Mouse (Mus musculus): ENCODE measurements at regions not wholly inside any gene's neighbourhood (a gene's known extent, or its start where the extent isn't known, plus 50 kb on each side); places are given as distances from the start of the nearest gene placed in this dataset.

GRCm38 (mm10) chr15:88058071-88058470 lies 514.0 kb downstream of the Fam19a5 start:
- ATAC-seq (ENCODE audit: insufficient read depth, low FRiP score, low TSS enrichment): no peak
- Histone ChIP-seq H3K4me1 (ENCODE audit: control insufficient read depth, insufficient read depth, low read length) (no peaks in the 10 kb centered on the region), H3K4me2 (ENCODE audit: low read depth) (no peak overlapping the region), H3K36me3 (ENCODE audit: control insufficient read depth, insufficient read depth, low read length) (no peaks in the 10 kb centered on the region), H3K27ac (ENCODE audit: low read depth, low read length) (no peak overlapping the region), H3K9ac (ENCODE audit: low read length) (no peak overlapping the region), H3K27me3 (ENCODE audit: control insufficient read depth, insufficient read depth, low read length) (no peaks in the 10 kb centered on the region), H3K4me3 (ENCODE audit: low read depth, low read length) (no peak overlapping the region), H3K9me3 (ENCODE audit: control insufficient read depth, low read length) (no peaks in the 10 kb centered on the region)
- WGBS: 71% methylated on average over 4 of the region's 4 CpGs
- DNase-seq (ENCODE audit: low spot score): no peak

- ATAC-seq (ENCODE audit: insufficient read depth, low FRiP score, low TSS enrichment): no peak
- H3K27me3 ChIP-seq (ENCODE audit: control insufficient read depth, insufficient read depth, low read length): no peaks in the 10 kb centered on the region
- H3K9ac ChIP-seq (ENCODE audit: low read length): no peak overlapping the region
- H3K4me3 ChIP-seq (ENCODE audit: low read depth, low read length): no peak overlapping the region
- DNase-seq (ENCODE audit: low spot score): no peak
- H3K27ac ChIP-seq (ENCODE audit: low read depth, low read length): no peak overlapping the region
- no peaks in the 10 kb centered on the region for H3K4me1 ChIP-seq (ENCODE audit: control insufficient read depth, insufficient read depth, low read length)
- H3K9me3 ChIP-seq (ENCODE audit: control insufficient read depth, low read length): no peaks in the 10 kb centered on the region
- no peak overlapping the region for H3K4me2 ChIP-seq (ENCODE audit: low read depth)
- no peaks in the 10 kb centered on the region for H3K36me3 ChIP-seq (ENCODE audit: control insufficient read depth, insufficient read depth, low read length)
- WGBS: 89% methylated on average over 4 of the region's 4 CpGs
Observed at GRCm38 (mm10) chr15:88060935-88061334, 516.8 kb downstream of the Fam19a5 start.

- no peaks in the 10 kb centered on the region for H3K4me1 ChIP-seq (ENCODE audit: control insufficient read depth, insufficient read depth, low read length)
- DNase-seq (ENCODE audit: low spot score) (no peak), ATAC-seq (ENCODE audit: insufficient read depth, low FRiP score, low TSS enrichment) (no peak)
- no peak overlapping the region for H3K4me2 ChIP-seq (ENCODE audit: low read depth)
- H3K27ac ChIP-seq (ENCODE audit: low read depth, low read length): no peak overlapping the region
- no peaks in the 10 kb centered on the region for H3K36me3 ChIP-seq (ENCODE audit: control insufficient read depth, insufficient read depth, low read length)
- H3K4me3 ChIP-seq (ENCODE audit: low read depth, low read length): no peak overlapping the region
- H3K9ac ChIP-seq (ENCODE audit: low read length): no peak overlapping the region
- no peaks in the 10 kb centered on the region for H3K9me3 ChIP-seq (ENCODE audit: control insufficient read depth, low read length)
- H3K27me3 ChIP-seq (ENCODE audit: control insufficient read depth, insufficient read depth, low read length): no peaks in the 10 kb centered on the region
- 76% methylated on average over 5 of the region's 5 CpGs for WGBS
Observed at GRCm38 (mm10) chr15:88063041-88063440, 518.9 kb downstream of the Fam19a5 start.

GRCm38 (mm10) chr15:88068476-88068875 lies 524.4 kb downstream of the Fam19a5 start:
- Histone ChIP-seq H3K36me3 (ENCODE audit: control insufficient read depth, insufficient read depth, low read length) (no peaks in the 10 kb centered on the region), H3K4me2 (ENCODE audit: low read depth) (no peak overlapping the region), H3K4me3 (ENCODE audit: low read depth, low read length) (no peak overlapping the region), H3K9me3 (ENCODE audit: control insufficient read depth, low read length) (no peaks in the 10 kb centered on the region), H3K4me1 (ENCODE audit: control insufficient read depth, insufficient read depth, low read length) (no peaks in the 10 kb centered on the region), H3K27me3 (ENCODE audit: control insufficient read depth, insufficient read depth, low read length) (no peaks in the 10 kb centered on the region), H3K9ac (ENCODE audit: low read length) (no peak overlapping the region), H3K27ac (ENCODE audit: low read depth, low read length) (no peak overlapping the region)
- DNase-seq (ENCODE audit: low spot score) (no peak), ATAC-seq (ENCODE audit: insufficient read depth, low FRiP score, low TSS enrichment) (no peak)
- WGBS: 77% methylated on average over 3 of the region's 3 CpGs

GRCm38 (mm10) chr15:88072676-88073075 lies 527.4 kb upstream of the Zdhhc25 start:
- Histone ChIP-seq H3K4me2 (ENCODE audit: low read depth) (no peak overlapping the region), H3K27me3 (ENCODE audit: control insufficient read depth, insufficient read depth, low read length) (no peaks in the 10 kb centered on the region), H3K36me3 (ENCODE audit: control insufficient read depth, insufficient read depth, low read length) (no peaks in the 10 kb centered on the region), H3K27ac (ENCODE audit: low read depth, low read length) (no peak overlapping the region), H3K4me1 (ENCODE audit: control insufficient read depth, insufficient read depth, low read length) (no peaks in the 10 kb centered on the region), H3K9me3 (ENCODE audit: control insufficient read depth, low read length) (no peaks in the 10 kb centered on the region), H3K9ac (ENCODE audit: low read length) (no peak overlapping the region), H3K4me3 (ENCODE audit: low read depth, low read length) (no peak overlapping the region)
- DNase-seq (ENCODE audit: low spot score) (no peak), ATAC-seq (ENCODE audit: insufficient read depth, low FRiP score, low TSS enrichment) (no peak)
- WGBS: 26% methylated on average over 1 of the region's 1 CpGs

- Histone ChIP-seq H3K27ac (ENCODE audit: low read depth, low read length) (no peak overlapping the region), H3K9ac (ENCODE audit: low read length) (no peak overlapping the region), H3K36me3 (ENCODE audit: control insufficient read depth, insufficient read depth, low read length) (no peaks in the 10 kb centered on the region), H3K4me1 (ENCODE audit: control insufficient read depth, insufficient read depth, low read length) (no peaks in the 10 kb centered on the region), H3K4me2 (ENCODE audit: low read depth) (no peak overlapping the region), H3K4me3 (ENCODE audit: low read depth, low read length) (no peak overlapping the region), H3K9me3 (ENCODE audit: control insufficient read depth, low read length) (no peaks in the 10 kb centered on the region), H3K27me3 (ENCODE audit: control insufficient read depth, insufficient read depth, low read length) (no peaks in the 10 kb centered on the region)
- DNase-seq (ENCODE audit: low spot score) (no peak), ATAC-seq (ENCODE audit: insufficient read depth, low FRiP score, low TSS enrichment) (no peak)
- 66% methylated on average over 5 of the region's 5 CpGs for WGBS
Observed at GRCm38 (mm10) chr15:88083911-88084310, 516.2 kb upstream of the Zdhhc25 start.

- Histone ChIP-seq H3K27me3 (ENCODE audit: control insufficient read depth, insufficient read depth, low read length) (no peaks in the 10 kb centered on the region), H3K27ac (ENCODE audit: low read depth, low read length) (no peak overlapping the region), H3K4me2 (ENCODE audit: low read depth) (no peak overlapping the region), H3K9ac (ENCODE audit: low read length) (no peak overlapping the region), H3K9me3 (ENCODE audit: control insufficient read depth, low read length) (no peaks in the 10 kb centered on the region), H3K36me3 (ENCODE audit: control insufficient read depth, insufficient read depth, low read length) (no peaks in the 10 kb centered on the region), H3K4me1 (ENCODE audit: control insufficient read depth, insufficient read depth, low read length) (no peaks in the 10 kb centered on the region), H3K4me3 (ENCODE audit: low read depth, low read length) (no peak overlapping the region)
- ATAC-seq (ENCODE audit: insufficient read depth, low FRiP score, low TSS enrichment): no peak
- WGBS: 69% methylated on average over 3 of the region's 3 CpGs
- no peak for DNase-seq (ENCODE audit: low spot score)
Observed at GRCm38 (mm10) chr15:88085631-88086030, 514.5 kb upstream of the Zdhhc25 start.

GRCm38 (mm10) chr15:88089486-88089885 lies 510.6 kb upstream of the Zdhhc25 start:
- Histone ChIP-seq H3K4me2 (ENCODE audit: low read depth) (no peak overlapping the region), H3K36me3 (ENCODE audit: control insufficient read depth, insufficient read depth, low read length) (no peaks in the 10 kb centered on the region), H3K27ac (ENCODE audit: low read depth, low read length) (no peak overlapping the region), H3K9me3 (ENCODE audit: control insufficient read depth, low read length) (0 out of 2 replicates have a peak, but pooled peaks cover 3% of the 10 kb centered on the region), H3K9ac (ENCODE audit: low read length) (no peak overlapping the region), H3K27me3 (ENCODE audit: control insufficient read depth, insufficient read depth, low read length) (no peaks in the 10 kb centered on the region), H3K4me1 (ENCODE audit: control insufficient read depth, insufficient read depth, low read length) (no peaks in the 10 kb centered on the region), H3K4me3 (ENCODE audit: low read depth, low read length) (no peak overlapping the region)
- no peak for DNase-seq (ENCODE audit: low spot score)
- 39% methylated on average over 4 of the region's 4 CpGs for WGBS
- ATAC-seq (ENCODE audit: insufficient read depth, low FRiP score, low TSS enrichment): no peak

GRCm38 (mm10) chr15:88091390-88091789 lies 508.7 kb upstream of the Zdhhc25 start:
- Histone ChIP-seq H3K4me3 (ENCODE audit: low read depth, low read length) (no peak overlapping the region), H3K4me2 (ENCODE audit: low read depth) (no peak overlapping the region), H3K9me3 (ENCODE audit: control insufficient read depth, low read length) (0 out of 2 replicates have a peak, but pooled peaks cover 3% of the 10 kb centered on the region), H3K9ac (ENCODE audit: low read length) (no peak overlapping the region), H3K27ac (ENCODE audit: low read depth, low read length) (no peak overlapping the region), H3K4me1 (ENCODE audit: control insufficient read depth, insufficient read depth, low read length) (no peaks in the 10 kb centered on the region), H3K36me3 (ENCODE audit: control insufficient read depth, insufficient read depth, low read length) (no peaks in the 10 kb centered on the region), H3K27me3 (ENCODE audit: control insufficient read depth, insufficient read depth, low read length) (no peaks in the 10 kb centered on the region)
- ATAC-seq (ENCODE audit: insufficient read depth, low FRiP score, low TSS enrichment): no peak
- 89% methylated on average over 5 of the region's 5 CpGs for WGBS
- DNase-seq (ENCODE audit: low spot score): no peak

Measured in neural tube, embryonic 11.5 days (tissue).